Mouse (Mus musculus): ENCODE measurements around the gene Bik. TPM values are rescaled to one million over a fixed set of nuclear protein-coding genes. Genes with fewer than 3 reads are reported as not detected.

Bik gene
- total RNA-seq, 2 experiments from 2014 or later = 19.4 to 19.7 TPM

- intact Hi-C loops (cut with DNase I) = no loop called here
- DNase-seq = peak; percentile 97
These were observed 15.8 kb upstream of the Bik start, which contains the start of gene Ttll1 for GRCm38 (mm10) chr15:83510805-83511405. TSS of gene Ttll1 (minus strand) at chr15:83510893.

- intact Hi-C loops (cut with DNase I) = no loop called here
These were observed 14.0 kb upstream of the Bik start for GRCm38 (mm10) chr15:83512489-83513281.

DNA sequence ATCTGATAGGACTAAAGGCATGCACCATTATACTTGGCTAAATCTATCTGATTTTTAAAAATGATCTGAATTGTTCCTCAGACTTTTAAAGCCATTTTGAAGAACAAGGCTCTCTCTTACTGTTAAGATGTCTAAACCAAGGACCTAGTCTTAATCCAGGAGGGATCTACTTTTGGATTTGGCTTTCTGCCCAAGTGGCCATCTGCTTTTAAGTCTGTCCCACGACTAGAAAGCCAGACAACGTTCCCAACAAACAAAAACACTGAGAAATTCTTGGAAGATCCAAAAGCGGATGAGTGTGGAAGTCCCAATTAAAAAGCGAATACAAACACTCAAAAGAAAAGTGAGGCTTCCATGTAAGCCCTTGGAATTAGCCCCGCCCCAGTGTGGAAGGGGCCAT is 11.6 kb upstream of the Bik start:
- no peak for DNase-seq

More at GRCm38 (mm10) chr15:83512489-83513281, 14.0 kb upstream of the Bik start:
- DNase-seq = no peak

DNA sequence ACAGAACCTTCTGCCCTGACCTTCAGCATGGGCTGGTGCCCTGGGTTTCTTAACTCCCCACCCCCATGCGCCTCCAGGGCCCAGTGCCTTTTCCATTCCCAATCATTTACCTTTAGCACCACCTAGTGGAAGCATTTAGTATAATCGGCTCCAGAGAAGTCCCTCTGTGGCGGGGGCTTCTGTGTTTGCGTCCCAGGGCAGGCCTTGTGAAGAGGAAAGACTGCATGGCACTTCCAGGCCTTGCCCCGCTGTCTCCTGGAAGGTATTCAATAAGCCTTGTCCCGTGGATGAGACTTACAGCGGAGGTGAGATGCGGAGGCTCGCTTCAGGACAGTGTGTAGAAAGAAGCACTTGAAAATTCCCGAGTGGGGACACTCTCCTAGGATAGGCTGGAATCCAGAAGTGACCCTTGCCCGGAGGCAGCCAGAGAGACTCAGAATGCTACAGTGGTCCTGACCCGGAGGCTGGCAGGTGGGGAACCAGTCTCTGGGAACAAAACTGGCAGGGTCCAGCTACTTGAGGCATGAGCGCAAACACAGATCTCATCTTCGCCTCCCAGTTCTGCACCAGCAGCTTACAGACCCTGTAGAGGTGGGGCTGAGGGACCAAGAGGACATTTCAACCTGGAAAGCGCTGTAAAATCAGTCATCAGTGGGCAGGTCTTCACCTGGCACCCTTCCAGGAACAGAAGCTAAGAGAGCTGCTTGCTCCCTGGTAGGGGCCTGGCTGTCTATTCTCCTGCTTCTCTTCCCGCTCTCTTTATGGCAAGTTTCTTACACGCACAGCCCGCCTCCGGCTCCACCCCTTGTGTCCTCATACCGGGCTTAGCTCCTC is 8.2 kb upstream of the Bik start:
- peak; percentile 81 to 89 for DNase-seq
- intact Hi-C loops (cut with DNase I) = loop anchor here (5.0 kb wide), 3 partner anchors 136 to 361 kb away; no protein-coding TSS in a partner anchor

More for the DNA sequence above, 11.6 kb upstream of the Bik start:
- intact Hi-C loops (cut with DNase I) = loop anchor here (5.0 kb wide), 3 partner anchors 133 to 358 kb away; no protein-coding TSS in a partner anchor

DNA sequence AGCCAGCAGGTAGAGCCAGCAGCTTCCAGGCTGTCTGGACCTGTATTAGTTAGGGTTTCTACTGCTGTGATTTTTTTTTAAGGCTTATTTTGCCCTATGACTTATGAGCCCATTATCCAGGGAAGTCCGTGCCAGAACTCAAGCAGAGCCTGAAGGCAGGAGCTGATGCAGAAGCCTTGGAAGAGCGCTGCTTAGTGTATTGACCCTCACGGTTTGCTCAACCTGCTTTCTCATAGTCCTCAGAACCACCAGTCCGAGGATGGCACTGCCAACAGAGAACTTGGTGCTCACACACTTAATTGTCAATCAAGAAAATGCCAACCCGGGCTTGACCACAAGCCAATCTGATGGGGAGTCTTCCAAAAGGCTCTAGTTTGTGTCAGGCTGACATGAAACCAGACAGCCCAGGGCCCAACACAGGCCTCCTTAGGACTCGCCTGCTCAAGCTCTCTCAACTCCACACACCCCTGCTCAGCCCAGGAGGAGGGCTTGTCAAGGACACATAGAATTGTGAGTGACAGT is 5.7 kb upstream of the Bik start:
- DNase-seq = no peak
- intact Hi-C loops (cut with DNase I) = no loop called here

DNA sequence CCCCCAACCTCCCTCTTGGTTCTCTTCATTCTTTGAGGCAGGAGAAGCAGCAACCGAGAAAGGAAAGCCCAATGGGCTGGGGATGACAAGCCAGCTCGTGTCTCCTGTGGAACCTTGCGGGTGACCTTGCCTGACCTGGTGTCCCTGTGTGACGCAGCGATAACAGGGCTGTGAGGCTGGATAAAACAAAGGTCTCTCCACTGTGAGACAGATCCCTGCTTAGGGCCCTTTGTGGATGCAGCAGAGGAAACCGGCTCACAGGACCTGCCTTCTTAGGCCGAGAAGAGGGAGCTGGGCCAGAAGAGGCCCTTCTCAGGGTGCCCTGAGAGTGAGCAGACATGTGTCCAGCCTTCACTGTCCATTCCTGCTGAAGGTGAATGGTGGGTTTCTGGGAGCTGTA is 3.5 kb upstream of the Bik start:
- intact Hi-C loops (cut with DNase I) = no loop called here
- DNase-seq = peak; percentile 68 to 71

DNA sequence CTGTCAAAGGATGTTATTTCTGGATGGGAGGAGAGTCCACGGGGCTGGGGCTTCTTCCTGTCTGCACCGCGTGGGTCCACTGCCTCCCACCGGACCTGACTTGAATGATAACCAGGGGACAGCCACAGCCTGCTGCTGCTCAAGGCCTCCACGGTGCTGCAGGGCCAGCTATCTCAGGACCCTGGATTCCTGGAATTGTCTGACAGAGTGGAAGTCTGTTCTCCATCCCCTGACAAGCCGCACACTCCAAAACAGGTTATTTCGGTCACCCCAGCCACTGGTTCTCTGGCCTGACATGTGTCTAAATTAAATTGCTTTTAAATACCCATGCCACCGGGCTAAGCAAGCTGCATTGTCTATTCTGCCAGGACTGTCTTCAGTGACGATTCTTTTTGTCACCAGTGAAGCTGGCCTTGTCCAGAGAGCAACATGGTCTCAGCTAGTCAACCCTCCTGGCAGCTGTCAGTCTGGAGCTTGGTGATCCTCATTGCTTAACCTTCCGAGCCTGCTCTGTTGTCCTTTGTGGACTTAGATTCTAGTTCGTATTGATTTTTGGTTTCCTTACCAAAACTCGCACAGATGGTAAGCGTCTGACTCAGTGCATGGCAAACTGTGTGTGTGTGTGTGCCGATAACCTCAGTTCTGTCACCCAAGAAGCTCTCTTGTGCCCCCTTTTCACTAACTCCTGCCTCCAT is 2.9 kb upstream of the Bik start:
- intact Hi-C loops (cut with DNase I) = no loop called here
- peak; percentile 74 to 75 for DNase-seq

DNA sequence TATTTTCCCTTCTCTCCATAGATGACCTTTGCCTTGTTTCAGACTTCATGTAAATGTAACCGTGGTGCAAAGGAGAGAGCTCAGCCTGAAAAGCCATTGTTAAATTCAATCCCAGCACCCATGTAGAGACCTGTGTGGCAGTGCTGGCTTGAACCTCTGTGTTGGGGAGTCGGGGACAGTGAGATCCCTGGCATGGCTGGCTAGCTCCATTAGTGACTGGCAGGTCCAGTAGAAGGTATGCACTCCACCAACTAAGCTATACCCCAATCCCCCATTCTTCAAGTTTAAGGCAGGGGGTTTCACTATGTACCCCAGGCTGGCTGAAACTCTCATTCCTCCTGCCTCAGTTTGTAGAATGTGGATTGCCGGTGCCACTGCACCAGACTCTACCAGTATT is 2.3 kb upstream of the Bik start:
- intact Hi-C loops (cut with DNase I) = no loop called here
- DNase-seq = no peak

GRCm38 (mm10) chr15:83527092-83527437 is 403 bp downstream of the Bik start:
- no peak for DNase-seq
- intact Hi-C loops (cut with DNase I) = loop anchor here (5.0 kb wide), 1 partner anchor 35 kb away; the partner anchor contains the start of genes Mcat and Tspo

DNA sequence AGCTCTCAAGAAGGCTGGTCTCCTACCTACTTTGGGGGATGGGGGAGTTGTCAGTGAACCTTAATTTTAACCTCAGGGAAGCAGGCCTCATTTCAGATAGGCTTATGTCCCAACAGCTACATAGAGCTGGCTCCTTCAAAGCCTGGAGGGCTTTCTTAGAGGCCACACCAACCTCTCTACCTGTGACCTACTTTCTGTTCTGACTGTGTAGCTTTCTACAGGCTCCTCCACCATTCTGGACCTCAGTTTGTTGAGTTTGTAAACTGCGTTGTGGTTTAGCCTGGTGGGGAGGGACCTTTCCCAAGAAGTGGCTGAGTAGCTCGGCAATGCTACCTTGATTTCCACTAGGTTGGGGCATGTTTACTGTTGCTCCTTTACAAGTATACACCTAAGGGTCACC is 1.1 kb downstream of the Bik start:
- no peak for DNase-seq
- intact Hi-C loops (cut with DNase I) = loop anchor here (5.0 kb wide), 1 partner anchor 35 kb away; the partner anchor contains the start of genes Mcat and Tspo

DNA sequence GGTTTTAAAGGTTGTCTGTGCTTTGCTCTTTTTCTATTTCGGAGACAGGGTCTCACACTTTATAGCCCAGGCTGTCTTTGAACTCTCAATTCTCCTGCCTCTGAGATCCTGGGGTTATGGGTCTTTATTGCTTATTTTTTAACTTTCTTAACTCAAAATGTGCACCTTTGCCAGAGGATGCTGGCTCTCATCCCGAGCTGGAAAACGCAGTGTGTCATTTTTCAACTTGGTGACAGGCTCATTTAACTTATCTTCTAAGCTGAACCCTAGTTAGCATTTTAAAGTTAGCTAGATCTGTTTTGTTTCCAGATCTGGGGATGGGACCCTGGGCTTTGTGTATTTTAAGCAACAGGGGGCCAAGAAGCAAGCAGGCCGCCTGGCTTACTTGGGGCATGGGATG is 2.2 kb downstream of the Bik start:
- no peak for DNase-seq
- intact Hi-C loops (cut with DNase I) = loop anchor here (5.0 kb wide), 1 partner anchor 33 kb away; the partner anchor contains the start of genes Mcat and Tspo

DNA sequence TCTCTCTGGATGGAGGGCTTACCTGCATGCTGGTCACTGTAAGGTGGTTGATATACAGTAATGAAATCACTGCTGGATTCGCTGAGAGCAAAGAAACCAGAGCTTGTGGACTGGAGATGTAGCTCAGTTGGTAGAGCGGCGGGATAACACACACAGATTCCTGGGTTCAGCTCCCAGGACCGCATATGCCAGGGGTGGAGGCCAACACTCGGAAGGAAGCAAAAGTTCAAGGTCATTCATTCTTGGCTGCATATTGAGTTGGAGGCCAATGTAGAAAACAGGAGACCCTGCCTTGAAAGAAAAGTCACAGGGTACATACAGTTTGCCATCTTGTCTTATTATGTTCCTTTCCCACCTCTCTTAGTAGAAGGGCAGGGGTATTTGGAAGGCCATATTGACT is 3.1 kb downstream of the Bik start:
- intact Hi-C loops (cut with DNase I) = loop anchor here (5.0 kb wide), 1 partner anchor 33 kb away; the partner anchor contains the start of genes Mcat and Tspo
- DNase-seq = peak; percentile 55 to 67

DNA sequence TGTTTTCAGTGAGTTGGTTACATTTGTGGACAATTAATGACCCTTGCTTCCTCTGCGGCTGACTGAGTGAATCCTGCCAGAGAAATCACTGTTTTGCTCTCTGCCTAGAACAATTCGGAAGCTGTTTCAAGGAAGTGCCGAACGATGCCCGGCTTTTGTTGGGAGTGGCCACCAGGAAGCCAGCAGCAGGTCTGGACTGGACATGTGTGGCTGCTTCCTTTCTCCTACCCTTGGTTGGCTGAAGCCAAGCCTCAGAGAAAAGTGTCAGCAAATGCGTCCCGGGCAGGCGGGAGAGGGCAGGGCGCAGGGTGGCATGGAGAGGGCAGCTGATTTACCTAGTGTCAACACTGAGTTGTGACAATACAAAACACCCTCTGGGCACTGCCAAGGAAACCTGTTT is 3.6 kb downstream of the Bik start:
- peak; percentile 60 to 62 for DNase-seq
- intact Hi-C loops (cut with DNase I) = no loop called here

DNA sequence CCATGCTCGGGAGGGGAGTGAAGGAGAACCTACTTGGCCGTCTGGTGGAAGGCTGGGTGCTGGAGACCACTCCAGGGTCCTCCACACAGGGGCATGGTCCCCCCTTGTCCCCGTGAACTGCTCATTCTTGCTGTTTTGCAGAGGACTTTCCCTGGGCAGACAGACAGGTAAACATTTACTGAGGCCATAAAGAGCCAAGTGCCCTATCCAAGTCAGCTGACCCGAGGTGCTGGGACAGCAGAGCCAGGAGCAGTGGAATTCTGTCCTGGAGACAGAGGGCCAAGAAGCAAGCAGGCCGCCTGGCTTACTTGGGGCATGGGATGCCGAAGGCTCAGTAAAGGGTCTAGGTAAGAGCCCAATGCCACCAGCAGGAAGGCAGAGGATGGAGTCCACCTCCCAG is 4.0 kb downstream of the Bik start:
- intact Hi-C loops (cut with DNase I) = no loop called here
- DNase-seq = no peak

GRCm38 (mm10) chr15:83531961-83532469 is 5.4 kb downstream of the Bik start:
- DNase-seq = no peak
- intact Hi-C loops (cut with DNase I) = no loop called here

- DNase-seq = no peak
- intact Hi-C loops (cut with DNase I) = no loop called here
These were observed 5.9 kb downstream of the Bik start for GRCm38 (mm10) chr15:83532606-83533005.

DNA sequence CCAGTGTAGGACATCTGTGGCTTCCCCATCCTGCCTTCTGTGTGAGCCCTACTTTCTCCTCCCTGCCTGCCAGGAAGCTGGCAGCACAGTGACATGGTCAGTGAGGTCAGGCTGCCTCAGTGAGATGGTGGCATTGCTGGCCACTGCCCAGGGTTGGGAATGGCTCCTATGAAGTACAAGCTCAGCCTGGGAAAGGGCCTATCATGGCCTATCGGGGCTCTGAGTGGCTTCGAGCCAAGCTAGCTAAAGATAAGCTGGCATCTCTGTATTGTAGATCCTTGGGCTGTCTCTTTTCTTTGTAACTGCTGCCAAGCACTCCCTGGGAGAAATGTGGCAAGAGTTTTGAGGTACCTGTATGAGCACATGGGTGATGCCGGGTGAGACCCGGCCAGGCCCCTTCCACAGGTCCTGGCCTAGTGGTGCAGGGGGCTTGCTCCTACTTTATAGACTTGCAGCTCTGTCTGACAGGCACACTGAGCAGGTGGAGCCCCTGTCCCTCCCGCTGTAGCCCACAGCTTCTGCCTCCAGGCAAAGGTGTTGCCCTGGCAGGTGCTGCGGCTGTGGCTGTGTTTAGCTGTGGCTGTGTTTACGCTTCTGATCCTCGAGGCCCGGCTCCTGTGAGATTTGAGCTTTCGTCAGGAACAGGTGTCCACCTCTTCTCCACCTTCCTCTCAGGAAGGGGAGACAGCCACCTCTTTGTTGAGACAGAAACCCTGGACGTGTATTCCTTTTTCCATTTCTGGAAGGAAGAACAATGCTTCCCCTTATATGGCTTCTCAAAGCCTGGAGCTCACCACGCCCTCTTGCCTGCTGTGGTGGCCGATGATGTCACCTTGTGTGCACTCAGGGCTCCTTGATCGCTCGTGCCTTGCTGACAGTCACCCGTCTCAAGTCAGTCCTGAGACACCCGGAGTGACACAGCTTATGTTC is 8.6 kb downstream of the Bik start:
- intact Hi-C loops (cut with DNase I) = no loop called here
- peak; percentile 51 to 55 for DNase-seq

GRCm38 (mm10) chr15:83535890-83536231 is 9.2 kb downstream of the Bik start:
- no peak for DNase-seq
- intact Hi-C loops (cut with DNase I) = no loop called here

DNA sequence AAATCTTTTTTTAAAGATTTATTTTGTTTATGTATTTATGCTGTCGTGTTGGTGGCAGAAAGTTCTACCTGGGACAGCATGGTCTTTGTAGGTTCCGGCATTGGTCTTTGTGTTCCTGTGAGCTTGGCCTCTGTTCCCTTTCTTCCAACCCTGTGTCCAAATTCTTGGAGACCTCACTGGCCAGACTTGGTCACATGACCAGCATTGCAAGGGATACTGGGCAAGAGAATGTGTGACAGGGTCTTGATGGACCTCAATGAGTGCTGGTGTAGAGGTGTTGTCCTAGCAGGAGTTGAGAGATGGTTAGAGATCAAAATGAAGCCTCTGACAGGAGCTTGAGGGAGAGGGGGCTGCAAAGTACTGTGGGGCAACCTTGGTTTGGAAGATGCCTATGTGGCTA is 12.2 kb downstream of the Bik start:
- DNase-seq = no peak

More for the DNA sequence above, 12.2 kb downstream of the Bik start:
- intact Hi-C loops (cut with DNase I) = no loop called here
